Mouse (Mus musculus) spleen, adult 10 weeks (tissue): Measurements from ENCODE around the gene Immt. TPM values are rescaled to one million over a fixed set of nuclear protein-coding genes. Genes with fewer than 3 reads are reported as not detected.

ENCODE experiments used
- polyA plus RNA-seq: library from polyadenylated mRNA; stranded (reverse); fragments of 350-450 nt; fragmentation: Illumina TruSeq; extraction: RNeasy Lipid Tissue Mini Kit (QIAGEN cat#74804); gene quantifications from one replicate; pipeline ENCODE4 v1.2.3, GENCODE M21; 2015; ENCODE audit warnings: low replicate concordance; ENCODE audit not compliant: insufficient read depth

The Immt gene
- polyA plus RNA-seq: 138 TPM

DNA sequence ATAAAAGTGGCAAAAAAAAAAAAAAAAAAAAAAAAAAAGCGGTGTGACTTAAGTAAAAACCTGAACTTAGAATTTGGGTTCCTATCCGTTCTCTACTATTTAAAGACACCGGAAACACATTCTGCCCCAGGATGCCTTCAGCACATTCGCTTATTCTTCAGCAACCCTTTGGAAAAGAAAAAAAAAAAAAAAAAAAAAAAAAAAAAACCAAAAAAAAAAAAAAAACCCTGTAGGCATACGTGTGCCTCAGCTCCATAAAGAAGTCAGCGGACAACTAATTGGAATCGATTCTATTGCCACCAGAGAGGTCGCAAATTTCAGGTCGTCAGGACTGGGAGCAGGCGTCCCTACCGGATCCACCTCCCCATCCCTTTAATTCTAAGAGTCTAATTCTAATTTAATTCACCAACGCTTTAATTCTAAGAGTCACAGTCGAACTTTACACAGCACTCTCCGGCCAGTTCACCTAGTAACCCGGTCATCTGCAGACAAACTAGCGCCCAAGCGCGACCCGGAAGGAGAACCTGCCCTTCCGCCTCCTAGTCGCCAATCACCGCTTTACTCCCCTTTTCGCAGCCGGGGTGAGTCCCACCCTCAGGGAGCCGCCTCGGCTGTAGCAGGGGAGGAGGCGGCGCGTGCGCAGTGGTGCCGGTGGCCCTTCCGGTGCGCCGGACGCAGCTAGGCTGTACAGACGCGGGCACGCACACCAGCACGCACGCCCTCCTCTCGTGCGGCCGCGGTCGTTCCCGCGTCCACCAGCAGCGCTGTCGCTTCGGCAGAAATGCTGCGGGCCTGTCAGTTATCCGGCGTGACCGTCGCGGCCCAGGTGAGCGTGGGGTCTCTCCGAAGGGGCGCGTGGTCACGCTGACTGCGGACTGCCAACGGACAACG is at the start of gene Immt:
Immt (plus strand) TSS at position 642 of the 891 bp plus-strand sequence.

DNA sequence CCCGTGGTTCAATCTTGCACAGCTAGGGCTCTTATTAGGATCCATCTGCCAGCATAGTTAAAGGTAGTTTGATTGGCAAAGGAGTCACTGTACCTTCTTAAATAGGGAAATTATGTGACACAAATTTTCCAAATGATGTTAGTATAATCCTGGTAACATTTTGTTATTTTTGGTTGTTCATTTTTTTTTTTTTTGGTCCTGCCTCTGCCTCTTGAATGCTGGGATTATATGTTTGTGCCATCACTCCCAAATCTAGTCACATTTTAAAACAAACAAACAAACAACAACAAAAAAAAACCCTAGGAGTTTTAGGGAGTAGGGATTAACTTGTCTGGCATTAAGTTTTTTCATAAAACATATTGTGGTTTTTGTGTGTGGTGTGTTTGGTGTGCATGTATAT is 4.3 kb upstream of the Immt start, which contains the start of gene Mrpl35:
Mrpl35 (minus strand) TSS at position 101 of the 400 bp plus-strand sequence.

DNA sequence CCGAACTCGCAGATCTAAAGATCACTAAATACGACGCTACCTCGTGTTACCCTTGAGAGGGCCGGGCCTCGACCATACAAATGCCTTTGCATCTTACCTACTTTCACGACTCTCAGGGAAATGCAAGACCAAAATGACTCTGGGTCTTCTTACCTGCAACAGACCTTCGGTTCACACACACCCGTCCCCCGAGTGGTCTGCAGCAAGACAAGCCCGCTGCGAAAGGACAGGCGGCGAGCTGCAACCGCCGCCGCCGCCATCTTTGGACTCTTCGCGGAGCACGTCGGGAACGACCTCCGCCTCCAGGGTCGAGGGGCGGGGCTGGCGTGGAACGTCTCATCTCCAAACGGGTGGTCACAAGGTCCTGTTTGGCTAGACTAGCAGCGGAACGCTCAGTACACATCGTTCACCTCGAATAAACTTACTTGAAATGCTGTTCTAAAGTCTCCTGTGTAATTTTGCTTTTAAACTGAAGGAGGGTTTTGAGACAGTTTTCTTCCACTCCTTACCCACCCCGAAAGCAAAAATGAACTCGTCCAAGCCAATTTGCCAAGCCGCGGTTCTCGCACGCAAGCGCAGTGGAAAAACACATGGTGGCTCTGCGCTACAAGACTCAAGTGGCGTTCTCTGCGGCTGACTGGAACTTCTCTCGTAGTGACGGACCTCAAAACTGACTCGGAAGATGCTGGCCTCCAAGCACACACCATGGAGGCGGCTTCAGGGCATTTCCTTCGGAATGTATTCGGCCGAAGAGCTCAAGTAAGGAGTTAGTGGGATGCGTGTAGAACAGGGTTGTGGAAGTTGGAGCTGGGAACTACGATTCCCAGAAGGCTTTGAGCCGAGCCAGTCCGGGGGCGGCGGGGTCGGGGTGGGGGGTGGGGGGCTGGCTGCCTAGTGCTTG is 77.6 kb downstream of the Immt start, which contains the start of the genes Ptcd3 and Polr1a:
Ptcd3 (minus strand) TSS at position 270 of the 901 bp plus-strand sequence.
Polr1a (plus strand) TSS at position 573 of the 901 bp plus-strand sequence.

Other genes with a start within 250 kb of the Immt start
- gene Kdm3a, start 198.3 kb upstream of the Immt start, polyA plus RNA-seq: 88.4 TPM
- 1.2 TPM for gene Reep1, start 123.8 kb upstream of the Immt start, polyA plus RNA-seq
- gene Mrpl35, start 4.4 kb upstream of the Immt start, polyA plus RNA-seq: 33.6 TPM
- gene Ptcd3, start 77.4 kb downstream of the Immt start, polyA plus RNA-seq: 94.4 TPM
- gene Polr1a, start 77.7 kb downstream of the Immt start, polyA plus RNA-seq: 29.9 TPM